Mouse (Mus musculus) activated CD4-positive, CD25-positive, alpha-beta regulatory T cell, adult 4 months (primary cell): ENCODE measurements around the gene Dop1b. TPM values are rescaled to one million over a fixed set of nuclear protein-coding genes. Genes with fewer than 3 reads are reported as not detected.

Experiments
- ATAC-seq: one replicate; pipeline ENCODE4 v1.8.0; 2017
- polyA plus RNA-seq, 2 experiments: library from polyadenylated mRNA; unstranded; fragments of 100-300 nt; shearing (Covaris generic); gene quantifications; one replicate each; pipeline ENCODE4 v1.2.1; 2017

Dop1b gene
- polyA plus RNA-seq, 2 experiments from 2014 or later, result 24.5 to 25.5 TPM

DNA sequence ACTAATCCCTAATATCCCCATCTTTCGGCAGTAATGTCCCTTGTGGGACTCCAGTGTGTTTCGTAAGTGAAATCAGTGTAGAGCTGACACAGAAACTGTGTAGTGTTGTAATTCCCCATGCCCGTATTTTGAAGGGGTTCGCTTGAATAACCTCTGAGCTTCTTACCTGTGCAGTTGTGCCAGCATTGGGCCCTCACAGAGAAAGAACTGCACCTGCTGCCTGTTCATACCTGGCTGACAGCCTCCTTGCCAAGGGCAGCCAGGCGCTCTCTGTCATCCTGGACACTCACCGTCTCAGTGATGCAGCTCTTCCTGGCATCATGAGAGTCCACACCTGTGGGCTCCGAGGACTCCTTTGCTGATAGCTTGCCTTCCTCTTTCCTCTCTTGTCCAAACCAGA lies 1.3 kb downstream of the Dop1b start:
- no peak for ATAC-seq

DNA sequence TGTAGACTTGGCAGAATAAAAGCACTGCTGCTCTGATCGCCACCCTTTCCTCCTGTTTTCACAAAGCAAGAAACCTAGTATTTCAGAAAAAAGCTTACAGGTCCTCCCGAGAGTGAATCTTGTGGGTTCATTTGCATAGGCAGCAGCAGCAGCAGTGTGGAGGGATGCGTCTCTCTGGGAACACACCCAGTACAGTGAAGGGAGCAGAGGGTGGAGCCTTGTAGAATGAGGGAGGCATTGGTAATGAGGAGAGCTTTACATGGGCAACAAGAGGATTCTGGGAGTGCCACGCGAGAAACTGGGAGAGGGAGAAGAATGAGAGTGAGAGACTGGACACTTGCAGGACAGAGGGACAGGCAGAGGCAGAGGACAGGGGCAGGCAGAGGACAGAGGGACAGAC lies 2.7 kb downstream of the Dop1b start:
- ATAC-seq, result no peak

DNA sequence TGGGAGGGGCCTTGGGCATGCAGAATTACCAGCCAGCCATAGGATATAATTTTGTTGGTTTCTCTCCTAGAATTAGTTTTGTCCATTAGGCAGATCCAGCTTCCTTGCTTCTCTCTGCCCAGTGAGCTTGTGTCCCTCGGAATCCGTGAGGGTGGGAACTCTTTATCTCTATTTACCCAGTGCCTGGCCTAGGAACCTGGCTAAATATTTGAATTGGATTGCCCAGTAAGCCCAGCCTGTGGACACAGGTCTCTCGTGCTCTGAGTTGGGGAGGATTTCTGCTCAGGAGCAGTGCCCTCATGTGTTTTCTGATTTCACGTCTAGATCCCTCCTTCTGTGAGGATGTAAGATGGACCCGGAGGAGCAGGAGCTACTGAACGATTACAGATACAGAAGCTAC lies 4.1 kb downstream of the Dop1b start:
- ATAC-seq, result no peak

DNA sequence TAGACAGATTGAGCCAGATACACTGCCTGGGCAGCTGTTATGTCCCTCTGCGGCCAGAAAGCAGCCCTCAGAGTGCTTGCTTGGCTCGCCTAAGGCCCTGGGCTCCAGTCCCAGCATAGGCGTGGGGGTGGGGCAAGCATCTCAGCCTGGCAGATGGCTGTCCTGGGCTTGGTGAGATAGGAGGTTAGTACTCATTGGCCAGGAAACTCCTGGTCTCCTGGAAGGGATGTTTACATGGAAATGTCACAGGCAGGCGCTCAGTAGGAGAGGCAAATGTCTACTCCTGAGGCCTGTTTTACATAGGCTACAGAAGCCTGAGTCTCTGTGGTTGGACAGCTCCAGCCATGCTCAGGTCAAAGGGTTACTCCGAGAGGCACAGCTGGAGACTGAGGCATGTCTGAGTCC lies 5.6 kb downstream of the Dop1b start:
- no peak for ATAC-seq

DNA sequence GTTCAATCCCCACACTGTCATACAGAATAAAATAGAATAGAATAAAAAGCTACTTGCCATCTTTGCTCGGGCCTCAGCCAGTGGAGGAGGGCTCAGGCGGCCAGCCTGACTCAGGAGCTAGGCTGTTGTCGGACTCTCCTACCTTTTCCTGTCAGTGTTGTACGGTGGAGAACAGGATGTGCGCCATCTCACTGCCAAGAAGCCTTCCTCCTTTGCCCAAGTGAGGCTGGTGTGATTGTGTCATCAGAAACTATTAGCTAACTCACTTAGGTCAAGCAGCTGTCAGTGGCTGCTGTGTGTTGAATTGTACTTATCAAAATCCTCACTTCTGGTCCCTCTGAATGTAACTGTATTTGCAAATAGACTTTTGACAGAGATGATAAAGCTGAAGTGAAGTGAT lies 10.1 kb downstream of the Dop1b start:
- ATAC-seq, result no peak

DNA sequence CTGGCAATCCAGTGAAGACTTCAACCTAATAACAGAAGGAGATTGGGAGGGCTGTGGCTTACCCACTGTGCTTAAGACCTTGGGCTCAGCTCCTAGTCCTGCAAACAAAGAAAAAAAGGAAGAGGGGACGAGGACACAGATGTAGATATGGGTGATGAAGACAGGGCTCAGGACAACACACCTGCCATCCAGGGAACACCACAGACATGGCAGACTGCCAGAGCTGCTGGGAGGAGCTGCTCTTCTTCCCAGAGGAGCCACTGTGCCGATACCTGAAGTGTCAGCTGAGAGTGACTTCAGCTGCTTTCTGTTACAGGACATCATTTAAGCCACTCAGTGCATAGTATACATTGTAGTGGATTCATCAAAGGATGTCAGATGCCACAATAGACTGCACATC lies 10.8 kb downstream of the Dop1b start:
- ATAC-seq, result no peak

DNA sequence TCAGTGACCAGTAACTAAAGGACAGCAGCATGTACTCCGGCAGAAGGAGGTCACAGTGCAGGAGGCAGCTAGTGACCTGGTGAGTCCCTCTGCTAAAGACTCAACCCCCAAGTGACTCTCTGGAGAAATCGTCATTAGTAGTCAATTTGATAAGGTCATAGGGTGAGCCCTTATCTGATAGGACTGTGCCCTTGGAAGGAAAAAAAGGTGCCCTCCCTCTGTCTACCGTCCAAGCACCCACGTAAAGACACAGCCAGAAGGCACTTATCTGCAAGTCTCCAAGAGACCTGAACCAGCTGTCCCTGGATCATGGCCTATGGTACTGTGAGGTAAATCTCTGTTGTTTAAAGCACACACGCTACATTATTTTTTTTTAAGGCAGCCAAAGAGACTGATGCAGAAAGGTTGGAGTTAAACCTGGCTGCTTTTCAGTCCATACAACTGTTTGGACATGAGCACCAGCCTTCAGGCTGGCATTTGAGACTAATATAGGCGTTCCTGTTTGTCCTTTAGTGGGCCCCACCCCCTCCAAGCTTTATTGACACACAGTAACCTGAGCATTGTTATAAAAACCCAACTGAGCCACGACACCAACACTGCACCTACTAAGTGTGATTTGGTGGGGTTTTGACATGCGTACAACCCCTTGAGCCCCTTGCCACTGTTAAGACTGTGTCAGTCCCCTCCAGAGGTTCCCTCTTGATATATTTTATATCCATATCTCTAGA lies 13.9 kb downstream of the Dop1b start:
- no peak for ATAC-seq

DNA sequence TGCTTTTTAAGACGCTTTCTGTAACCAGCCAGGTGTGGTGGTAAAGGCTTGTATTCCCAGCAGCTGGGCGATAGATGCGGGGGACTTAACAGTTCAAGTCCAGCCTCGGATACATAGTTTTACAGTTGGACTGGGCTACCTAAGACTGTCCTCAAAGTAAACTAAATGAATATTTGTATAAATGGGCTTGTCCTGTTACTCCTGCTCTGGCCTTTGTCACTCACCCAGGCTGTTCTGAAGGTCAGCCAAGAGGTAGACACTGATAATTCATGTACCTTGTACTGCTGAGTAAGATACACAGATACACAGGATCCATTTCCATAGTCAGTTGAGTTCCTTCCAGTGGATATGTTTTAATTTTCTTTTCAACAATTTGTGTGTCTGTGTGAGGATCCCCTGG lies 14.5 kb downstream of the Dop1b start:
- no peak for ATAC-seq

DNA sequence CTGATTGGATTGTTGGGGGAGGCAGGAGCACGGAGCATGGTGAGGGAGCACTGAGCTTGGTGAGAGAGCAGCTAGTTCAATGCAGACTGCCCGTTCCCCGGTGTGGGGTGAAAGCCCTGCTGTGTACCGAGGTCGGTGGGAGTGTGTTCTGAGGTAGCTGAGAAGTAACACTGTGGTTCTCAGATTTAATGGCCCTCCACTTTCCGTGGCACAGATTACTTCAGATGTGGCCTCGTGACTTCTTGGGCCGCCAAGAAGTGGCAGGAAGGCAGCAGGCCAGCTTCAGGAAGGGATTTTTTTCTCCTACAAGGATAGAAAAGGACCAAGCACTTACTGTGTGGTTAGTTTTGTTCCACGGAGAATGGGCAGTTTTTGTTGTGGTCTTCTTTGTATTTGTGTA lies 17.0 kb downstream of the Dop1b start:
- no peak for ATAC-seq

DNA sequence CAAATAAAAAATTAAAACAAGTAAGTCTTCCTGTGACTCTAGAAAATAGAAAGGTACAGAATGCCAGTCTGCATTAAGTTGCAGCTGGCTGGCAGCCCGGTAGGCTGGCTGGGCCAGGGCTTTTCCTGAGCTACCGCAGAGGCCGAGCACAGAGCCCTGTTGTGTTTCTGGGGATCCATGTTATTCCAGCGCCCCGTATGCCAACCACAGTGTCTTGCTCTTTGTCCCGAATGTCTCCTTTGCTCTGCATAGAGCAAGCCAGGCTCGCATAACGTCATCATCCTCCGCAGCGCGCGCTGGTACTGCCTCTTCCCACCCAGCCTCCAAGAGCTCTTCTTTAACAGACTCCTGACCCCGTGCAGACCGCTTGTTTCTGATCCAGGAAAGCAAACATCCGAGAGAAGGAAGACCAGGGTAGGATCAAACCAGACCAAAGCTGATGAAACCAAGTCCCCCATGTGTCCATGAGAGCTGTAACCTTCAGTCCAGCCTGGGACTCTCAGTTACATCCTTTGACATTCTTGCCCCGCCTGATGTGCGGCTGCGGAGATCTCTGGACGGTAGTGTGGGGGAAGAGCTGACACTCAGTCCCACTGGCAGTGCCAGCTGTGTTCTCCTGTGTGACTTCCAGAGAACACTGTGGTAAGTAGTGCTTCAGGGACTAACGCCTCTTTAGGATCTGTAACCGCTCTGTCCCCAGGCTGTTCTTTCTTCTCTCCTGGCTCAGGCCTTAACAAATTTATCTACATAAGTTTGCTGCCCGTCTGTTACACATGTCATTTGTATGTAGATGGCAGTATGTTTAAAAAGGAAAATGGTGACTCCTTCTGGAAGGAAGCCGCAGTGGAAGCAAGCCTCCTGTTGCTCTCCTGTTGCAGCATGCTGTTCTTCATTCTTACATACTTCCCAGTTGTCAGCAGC lies 18.4 kb downstream of the Dop1b start:
- no peak for ATAC-seq

DNA sequence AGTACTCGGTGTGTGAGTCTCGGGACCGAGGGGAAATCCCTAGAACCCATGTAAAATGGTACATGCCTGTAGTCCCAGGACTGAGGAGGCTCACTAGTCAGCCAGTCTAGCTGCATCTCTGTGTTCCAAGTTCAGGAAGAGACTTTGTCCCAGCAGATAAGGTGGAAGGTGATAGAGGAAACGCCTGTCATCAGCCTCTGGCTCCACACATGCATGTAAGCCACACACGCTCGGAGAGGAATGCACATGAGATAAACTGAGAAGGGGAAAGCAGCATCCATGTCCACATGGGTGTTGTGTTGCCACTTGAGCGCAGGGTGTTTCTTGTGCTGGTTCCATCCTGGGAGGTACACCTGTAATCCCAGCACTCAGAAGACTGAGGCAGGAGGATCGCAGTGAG lies 19.6 kb downstream of the Dop1b start:
- ATAC-seq, result no peak

DNA sequence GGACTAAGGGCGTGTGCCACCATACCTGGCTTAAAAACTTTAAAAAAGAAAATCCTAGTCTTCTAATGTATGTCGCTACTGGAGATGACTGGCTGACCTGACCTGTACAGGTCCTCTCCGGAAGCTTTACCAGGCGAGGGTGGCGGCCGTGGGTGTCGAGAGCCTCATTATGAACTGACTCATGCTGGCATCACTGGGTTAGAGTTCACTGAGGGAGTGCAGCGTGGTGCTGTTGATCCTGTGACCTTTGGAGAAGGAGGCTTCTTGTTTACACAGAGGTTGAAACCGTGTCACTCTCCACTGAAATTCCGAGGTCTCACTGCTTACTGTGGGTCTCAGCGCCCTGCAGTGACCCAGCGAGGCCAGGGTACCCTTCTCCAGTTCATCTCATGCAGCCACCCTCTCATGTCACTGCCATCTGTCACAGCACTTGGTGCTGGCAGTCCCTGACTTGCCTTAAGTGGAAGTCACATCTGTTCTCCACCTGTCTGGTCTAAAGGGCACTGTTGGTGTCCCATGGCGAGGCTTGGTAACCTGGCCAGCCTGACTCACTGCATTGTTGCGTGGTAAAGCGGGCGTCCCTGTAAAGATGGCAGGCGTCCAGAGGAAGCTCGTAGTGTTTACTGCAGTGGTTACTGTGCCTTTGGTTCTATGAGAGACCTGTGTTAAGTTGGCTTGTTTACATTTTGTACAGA lies 21.3 kb downstream of the Dop1b start:
- ATAC-seq, result no peak

DNA sequence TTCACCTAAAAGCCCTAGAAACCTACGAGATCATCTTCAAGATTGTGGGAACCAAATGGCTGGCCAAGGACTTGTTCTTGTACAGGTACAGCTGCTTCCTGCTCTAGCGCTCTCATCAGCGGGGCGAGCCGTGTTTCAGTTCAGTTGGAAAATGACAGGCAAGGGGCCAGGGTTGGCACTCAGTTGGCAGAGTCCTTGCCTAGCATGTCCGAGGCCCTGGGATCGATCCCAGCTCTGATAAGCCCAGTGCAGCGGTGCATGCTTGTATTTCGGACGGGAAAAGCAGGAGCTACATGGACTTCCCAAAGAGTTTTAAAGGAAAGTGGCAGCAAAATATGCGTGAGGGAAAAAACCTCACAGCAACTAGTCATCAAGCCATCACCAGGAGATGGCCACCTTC lies 27.5 kb downstream of the Dop1b start:
- no peak for ATAC-seq

DNA sequence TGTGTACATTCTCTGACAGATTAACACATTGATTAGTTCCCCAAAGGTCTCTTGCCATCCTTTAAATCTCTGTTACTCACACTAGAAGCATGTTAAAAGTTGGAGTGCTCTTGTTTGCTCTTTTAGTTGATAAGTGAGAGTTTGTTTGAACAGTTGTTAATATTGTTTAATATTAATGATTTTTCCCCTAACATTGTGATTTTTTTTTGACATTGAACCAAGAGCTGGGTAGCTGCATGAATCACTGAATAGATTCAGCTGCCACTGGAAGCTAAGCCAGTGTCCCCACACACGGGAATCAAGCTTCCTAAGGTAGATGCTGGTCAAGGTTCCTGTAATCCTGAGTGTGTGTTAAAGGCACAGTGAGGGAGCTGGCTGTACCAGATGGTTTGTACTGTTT lies 31.2 kb downstream of the Dop1b start:
- ATAC-seq, result no peak

DNA sequence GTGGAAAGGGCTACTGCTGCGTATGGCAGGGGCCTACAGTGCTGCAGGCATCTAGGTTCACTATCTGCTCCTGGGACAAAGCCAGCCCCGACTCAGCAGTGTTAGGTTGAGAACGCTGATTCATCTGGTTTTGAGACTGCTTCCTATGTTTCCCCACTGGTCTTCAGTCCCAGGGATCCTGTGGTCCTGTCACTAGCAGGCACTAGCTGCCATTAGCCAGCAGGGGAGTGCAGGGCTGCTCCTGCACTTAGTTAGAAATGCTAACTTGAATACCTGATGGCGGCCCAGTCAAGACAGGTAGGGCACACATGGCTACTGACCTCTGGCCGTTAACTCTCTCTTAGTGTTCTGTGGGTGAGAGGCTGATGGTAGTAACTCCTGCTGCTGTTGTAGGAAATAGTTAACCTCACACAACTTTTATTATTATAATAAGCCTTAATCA lies 32.4 kb downstream of the Dop1b start:
- ATAC-seq, result no peak

DNA sequence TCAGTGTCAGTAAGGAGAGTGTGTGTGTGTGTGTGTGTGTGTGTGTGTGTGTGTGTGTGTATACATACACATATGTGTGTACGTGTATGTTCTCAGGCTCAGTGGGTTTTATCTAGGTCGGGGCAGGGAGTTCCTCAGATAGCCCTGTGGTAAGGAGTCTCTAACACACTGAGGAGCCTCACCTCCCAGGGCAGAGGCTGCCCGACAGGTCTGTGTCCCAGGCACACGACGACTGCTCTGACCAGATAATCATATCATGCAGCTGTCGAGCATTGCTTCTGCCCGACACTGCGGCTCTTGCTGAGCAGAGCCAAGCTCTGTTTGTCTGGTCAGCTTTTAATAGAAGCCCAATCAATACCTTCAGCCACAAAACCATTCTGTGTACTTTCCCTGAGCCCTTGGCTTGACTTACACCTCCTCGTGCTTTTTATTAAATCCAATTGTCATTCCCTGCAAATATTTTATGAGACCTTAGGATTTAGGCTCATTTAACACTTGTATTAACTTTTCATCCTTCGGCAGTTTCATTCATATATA lies 33.2 kb downstream of the Dop1b start:
- no peak for ATAC-seq

DNA sequence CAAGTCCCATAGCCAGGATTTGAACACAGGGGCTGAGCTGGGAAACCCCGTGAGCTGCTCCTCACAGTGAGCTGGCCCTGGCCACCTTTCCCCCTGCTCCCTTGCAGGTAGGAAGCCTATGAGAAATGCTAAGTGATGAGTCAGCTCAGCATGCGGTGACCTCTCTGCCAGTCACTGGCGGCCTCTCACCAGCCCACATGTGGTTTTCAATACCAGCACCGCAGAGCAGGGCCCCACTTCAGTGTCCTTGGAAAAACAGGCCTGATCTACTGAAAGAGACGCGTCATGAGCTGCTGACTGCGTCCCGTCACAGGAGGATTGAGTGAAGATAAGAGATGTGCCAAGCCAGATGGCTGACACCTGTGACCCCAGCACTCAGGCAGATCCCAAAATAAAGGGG lies 34.7 kb downstream of the Dop1b start:
- no peak for ATAC-seq

DNA sequence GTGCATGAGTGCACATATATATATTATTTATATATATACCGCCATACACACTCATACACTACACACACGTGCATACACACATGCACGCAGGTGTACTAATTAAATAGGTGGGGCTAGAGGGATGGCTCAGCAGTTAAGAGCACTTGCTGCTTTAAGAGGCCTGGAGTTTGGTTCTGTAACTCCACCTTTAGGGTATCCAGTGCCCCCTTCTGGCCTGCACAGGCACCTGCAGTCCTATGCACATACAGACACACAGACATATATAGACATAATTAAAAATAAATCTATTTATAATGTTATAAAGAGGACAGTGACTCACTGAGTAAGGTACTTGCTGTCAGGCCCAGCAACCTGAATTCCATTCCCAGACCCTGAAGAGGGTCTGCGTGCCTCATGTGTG lies 35.3 kb downstream of the Dop1b start:
- ATAC-seq, result no peak

DNA sequence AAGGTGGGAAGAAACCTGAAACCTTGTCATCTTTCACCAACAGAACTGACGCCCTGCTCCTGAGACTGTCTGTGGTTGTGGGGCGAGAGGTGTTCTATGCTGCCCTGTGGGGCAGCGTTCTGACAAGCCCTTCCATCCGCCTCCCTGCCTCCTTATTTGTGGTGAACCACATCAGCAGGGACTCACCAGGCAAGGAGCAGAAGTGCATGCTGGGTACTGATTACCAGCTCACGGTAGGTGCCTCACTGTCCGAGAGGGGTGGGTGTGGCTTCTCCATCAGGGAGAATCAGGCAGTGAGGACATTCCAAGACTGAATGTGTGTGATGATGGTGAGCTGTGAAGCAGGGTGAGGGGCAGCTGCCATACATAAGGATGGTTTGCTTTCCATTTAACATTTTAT lies 35.7 kb downstream of the Dop1b start:
- ATAC-seq, result no peak

DNA sequence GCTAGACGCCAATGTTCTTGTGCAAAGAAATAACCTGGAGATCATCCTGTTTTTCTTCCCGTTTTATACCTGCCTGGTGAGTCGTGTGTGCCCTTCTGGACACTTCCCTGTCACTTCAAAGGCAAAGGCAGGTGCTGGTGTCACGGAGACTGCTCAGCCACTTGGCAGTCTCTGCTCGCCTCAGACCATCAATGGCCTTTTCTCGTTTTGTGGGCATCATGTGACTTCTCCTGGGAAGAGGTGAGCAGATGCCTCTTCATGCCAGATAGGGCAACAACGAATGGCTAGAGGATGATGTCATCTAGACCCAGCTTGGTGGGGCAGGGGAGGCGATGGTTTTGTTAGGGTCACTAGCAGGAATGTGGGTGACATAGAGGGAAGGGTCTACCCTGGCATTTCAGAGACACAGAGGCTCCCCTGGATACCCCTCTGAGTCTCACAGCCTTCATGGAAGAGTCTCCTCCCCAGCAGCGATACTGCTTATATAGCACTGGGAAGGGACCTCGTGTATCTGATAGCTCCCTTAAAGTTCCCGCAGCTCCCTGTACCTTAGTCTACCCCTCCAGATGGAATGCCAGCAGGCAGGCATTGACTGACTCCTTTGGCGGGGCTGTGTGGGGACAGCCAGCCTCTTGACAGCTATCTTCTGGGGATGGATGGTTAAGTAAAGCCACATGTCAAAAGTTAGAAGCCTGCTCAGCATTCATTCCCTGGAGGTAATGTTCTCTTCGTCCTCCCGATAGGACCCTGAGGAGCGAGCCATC lies 37.6 kb downstream of the Dop1b start:
- ATAC-seq, result no peak

DNA sequence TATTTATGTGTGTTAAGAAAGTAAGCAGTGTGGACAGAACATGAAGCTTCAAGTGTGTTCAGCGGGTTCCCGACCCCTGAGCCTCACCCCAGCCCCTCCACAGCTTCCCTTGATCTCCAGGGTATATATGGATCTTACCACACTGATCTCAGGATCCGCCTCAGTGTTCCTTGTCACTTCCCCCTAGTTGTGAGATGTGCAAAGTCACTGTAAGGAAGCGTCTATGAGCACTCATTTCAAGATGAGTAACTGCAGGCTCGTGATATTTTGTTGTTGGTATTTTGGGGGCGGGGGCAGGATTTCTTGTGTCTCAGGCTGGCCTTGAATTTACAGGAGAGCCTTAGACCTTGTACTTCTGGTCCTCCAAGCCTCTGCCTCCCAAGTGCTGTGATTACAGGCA lies 38.8 kb downstream of the Dop1b start:
- ATAC-seq, result no peak

DNA sequence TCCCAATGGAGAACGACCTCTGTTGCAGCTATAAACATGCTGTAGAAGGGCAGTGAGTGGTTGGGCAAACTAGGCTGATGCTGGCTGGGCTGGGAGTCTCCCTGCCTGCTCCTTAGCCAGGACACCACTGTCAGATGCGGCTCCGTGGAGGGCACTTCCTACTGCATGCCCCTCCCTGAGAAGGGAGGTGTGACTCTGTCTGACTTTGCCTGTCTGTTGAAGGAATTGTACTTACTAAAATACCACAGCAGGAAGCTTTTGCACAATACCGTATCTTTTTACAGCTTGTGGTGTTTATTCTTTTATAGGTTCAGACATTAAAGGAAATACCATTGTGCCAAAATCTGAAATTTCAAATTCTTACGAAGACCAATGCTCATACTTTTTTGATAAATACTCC lies 40.1 kb downstream of the Dop1b start:
- no peak for ATAC-seq
